8 mouse cellular contexts compared by ENCODE assay signal in the genomic region with DNA sequence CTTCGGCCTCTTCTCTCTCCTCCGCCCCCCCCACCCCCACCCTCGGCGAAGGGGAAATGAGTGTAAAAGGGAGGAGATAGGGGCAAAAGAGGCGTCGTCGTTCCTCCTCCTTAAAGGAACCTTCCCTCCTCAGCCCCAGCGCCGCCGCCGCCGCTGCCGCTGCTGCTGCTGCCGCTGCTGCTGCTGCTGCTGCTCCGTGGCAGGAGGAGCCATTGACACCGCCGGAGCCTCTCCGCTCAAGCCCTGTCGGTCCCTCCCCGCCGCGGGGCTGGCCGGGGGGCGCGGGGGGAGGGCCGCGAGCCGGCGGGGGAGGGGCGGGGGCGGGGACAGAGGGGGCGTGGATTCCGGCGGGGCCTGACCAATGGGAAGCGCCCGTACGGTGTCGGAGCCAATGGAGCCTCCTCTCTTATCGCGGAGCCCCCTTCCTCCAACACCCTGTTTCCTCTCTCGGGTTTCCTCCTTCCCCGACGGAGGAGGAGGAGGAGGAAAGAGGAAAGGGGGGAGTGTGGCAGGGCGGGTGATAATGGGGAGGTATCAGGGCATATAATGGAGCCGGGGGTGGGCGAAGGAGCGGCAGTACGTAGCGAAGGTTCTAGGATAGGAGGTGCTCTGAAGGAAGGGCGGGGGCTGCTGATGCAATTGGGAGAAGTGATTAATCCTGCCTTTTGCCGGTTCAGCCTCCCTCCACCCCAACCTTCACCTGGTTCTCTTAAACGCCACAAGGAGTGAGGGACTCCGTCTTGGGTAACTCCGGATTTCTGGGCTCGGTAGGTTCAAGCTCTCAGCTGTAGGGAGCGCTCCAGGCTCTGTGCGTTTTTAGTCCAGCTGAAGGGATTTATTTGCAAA. TPM values are rescaled to one million over a fixed set of nuclear protein-coding genes. Genes with fewer than 3 reads are reported as not detected.
DNase-seq lines count a peak whose midpoint lies in the region; ATAC-seq and TF ChIP-seq lines count a peak whose summit lies in the region.

No protein-coding gene starts in this region.

- TF ChIP-seq EP300 in lung, postnatal 0 days (IDR thresholded peaks at IDR 0.05) = peak; percentile 90

- DNase-seq in MN1 (ENCODE audit: low spot score) = peak; percentile 88
- peak; percentile 94 for DNase-seq in cerebellum, adult 9-10 months
- peak; percentile 96 for DNase-seq in hindbrain, embryonic 10.5 days (ENCODE audit: low spot score)
- peak; percentile 96 for DNase-seq in layer of hippocampus, adult 9-11 months
- peak; percentile 99 for DNase-seq in lung, postnatal 0 days (ENCODE audit: low spot score)
- peak; percentile 80 for DNase-seq in ovary, postnatal 14 days (ENCODE audit: low spot score)
- peak; percentile 91 for DNase-seq in thymus, postnatal 14 days

- no peaks in the 10 kb centered on the region for H3K27me3 ChIP-seq in hindbrain, embryonic 10.5 days (ENCODE audit: insufficient read depth, poor library complexity, severe bottlenecking)
- no peaks in the 10 kb centered on the region for H3K27me3 ChIP-seq in lung, postnatal 0 days (replicated peaks; ENCODE audit: insufficient read depth, low read length)

- peak overlapping the region; percentile 99 for H3K9ac ChIP-seq in lung, postnatal 0 days (replicated peaks; ENCODE audit: low read depth)

- H3K36me3 ChIP-seq in hindbrain, embryonic 10.5 days = no peaks in the 10 kb centered on the region
- no peaks in the 10 kb centered on the region for H3K36me3 ChIP-seq in lung, postnatal 0 days (ENCODE audit: insufficient read depth, low read length)

- H3K27ac ChIP-seq in hindbrain, embryonic 10.5 days = peak overlapping the region; percentile 100
- H3K27ac ChIP-seq in lung, postnatal 0 days (ENCODE audit: low read length) = peak overlapping the region; percentile 100

- under 1% methylated on average over 45 of the region's 57 CpGs for WGBS in hindbrain, embryonic 10.5 days
- 0% methylated on average over 28 of the region's 57 CpGs for WGBS in lung, postnatal 0 days

- H3K9me3 ChIP-seq in hindbrain, embryonic 10.5 days = no peaks in the 10 kb centered on the region
- H3K9me3 ChIP-seq in lung, postnatal 0 days (ENCODE audit: low read length) = no peaks in the 10 kb centered on the region

- H3K4me2 ChIP-seq in lung, postnatal 0 days (replicated peaks; ENCODE audit: low read depth, low read length) = peak overlapping the region; percentile 62

- peak; percentile 91 for ATAC-seq in frontal cortex, adult (ENCODE audit: low TSS enrichment)
- peak; percentile 95 for ATAC-seq in lung, postnatal 0 days

- TF ChIP-seq CTCF in lung, postnatal 0 days (IDR thresholded peaks at IDR 0.05) = peak; percentile 80

- peaks cover 16% of the 10 kb centered on the region for H3K4me1 ChIP-seq in hindbrain, embryonic 10.5 days (replicated peaks)
- peaks cover under 1% of the 10 kb centered on the region; the same call in 1 of the 2 replicates for H3K4me1 ChIP-seq in lung, postnatal 0 days (ENCODE audit: insufficient read depth, low read depth, low read length)

- peak overlapping the region; percentile 100 for H3K4me3 ChIP-seq in hindbrain, embryonic 10.5 days
- peak overlapping the region; percentile 91 for H3K4me3 ChIP-seq in lung, postnatal 0 days (ENCODE audit: low read depth, low read length)

RNA-seq across cellular contexts. Expression of a gene that starts 0.9 kb away (rescaled TPM):
- polyA plus RNA-seq in hindbrain, embryonic 10.5 days (2016; fragmentation: Nextera tagmentation; extraction: Ambion mirVana) = 18.2 and 21.6 TPM in 2 replicates
- 14.6 and 15.3 TPM in 2 replicates for polyA plus RNA-seq in lung, postnatal 0 days (2015; fragmentation: Nextera tagmentation; extraction: Ambion mirVana)

Comparison
In these comparisons a context has a peak if more than half of its experiments do, and no peak if none do; other contexts are left out.
1. Peak in every context shown above with its lines: DNase-seq, ATAC-seq, H3K4me3 ChIP-seq and H3K27ac ChIP-seq.